Mouse (Mus musculus) C2C12 (cell line): ENCODE measurements around the gene Lbh. TPM values are rescaled to one million over a fixed set of nuclear protein-coding genes. Genes with fewer than 3 reads are reported as not detected.

ENCODE experiments used
- H3K27me3 ChIP-seq: one replicate; pipeline ENCODE4 v1.6.1; 2011; ENCODE audit not compliant: control insufficient read depth, insufficient read depth, insufficient read length
- H3K36me3 ChIP-seq: one replicate; pipeline ENCODE4 v1.6.1; 2011; ENCODE audit not compliant: control insufficient read depth, insufficient read depth
- H3K4me3 ChIP-seq: one replicate; pipeline ENCODE4 v1.5.1; 2011; ENCODE audit warnings: mild to moderate bottlenecking, control low read depth; ENCODE audit not compliant: poor library complexity, insufficient read depth, severe bottlenecking
- H3K79me2 ChIP-seq: one replicate; pipeline ENCODE4 v1.6.1; 2011; ENCODE audit not compliant: control insufficient read depth, insufficient read depth
- H3K79me3 ChIP-seq: one replicate; pipeline ENCODE4 v1.6.1; 2011; ENCODE audit warnings: low read depth, control low read depth
- H3ac ChIP-seq: one replicate; pipeline ENCODE3; 2011; ENCODE audit warnings: low read depth; ENCODE audit not compliant: control insufficient read depth, insufficient read length
- CEBPB ChIP-seq: IDR thresholded peaks from one replicate; pipeline ENCODE4 v1.6.1; 2011; ENCODE audit warnings: low read depth, mild to moderate bottlenecking, control low read depth, moderate library complexity
- CTCF ChIP-seq: IDR thresholded peaks from one replicate; pipeline ENCODE4 v1.5.1; 2011; ENCODE audit not compliant: control insufficient read depth, insufficient read depth, insufficient read length
- FOSL1 ChIP-seq: IDR thresholded peaks from one replicate; pipeline ENCODE4 v1.8.0; 2011; ENCODE audit warnings: mild to moderate bottlenecking, low read length; ENCODE audit not compliant: poor library complexity, insufficient read depth, severe bottlenecking
- MAX ChIP-seq: IDR thresholded peaks from one replicate; pipeline ENCODE4 v1.6.1; 2011; ENCODE audit warnings: mild to moderate bottlenecking, control low read depth
- MYOD1 ChIP-seq: IDR thresholded peaks from one replicate; pipeline ENCODE4 v1.6.1; 2011; ENCODE audit warnings: low read depth; ENCODE audit not compliant: control insufficient read depth, insufficient read length
- MYOG ChIP-seq: IDR thresholded peaks from one replicate; pipeline ENCODE4 v1.6.1; 2011; ENCODE audit not compliant: control insufficient read depth, insufficient read length; ENCODE audit errors: extremely low read depth
- USF1 ChIP-seq: IDR thresholded peaks from one replicate; pipeline ENCODE4 v1.6.1; 2011; ENCODE audit warnings: low read depth, mild to moderate bottlenecking, control low read depth, moderate library complexity
- polyA plus RNA-seq: library from polyadenylated mRNA; unstranded; fragments of >200 nt; fragmentation: generic; extraction: Trizol; gene quantifications from one replicate; pipeline ENCODE4 v1.2.1, GENCODE M21; 2012; ENCODE audit warnings: missing spikeins

The Lbh gene
- polyA plus RNA-seq, 1 experiment, result 38.4 TPM

DNA sequence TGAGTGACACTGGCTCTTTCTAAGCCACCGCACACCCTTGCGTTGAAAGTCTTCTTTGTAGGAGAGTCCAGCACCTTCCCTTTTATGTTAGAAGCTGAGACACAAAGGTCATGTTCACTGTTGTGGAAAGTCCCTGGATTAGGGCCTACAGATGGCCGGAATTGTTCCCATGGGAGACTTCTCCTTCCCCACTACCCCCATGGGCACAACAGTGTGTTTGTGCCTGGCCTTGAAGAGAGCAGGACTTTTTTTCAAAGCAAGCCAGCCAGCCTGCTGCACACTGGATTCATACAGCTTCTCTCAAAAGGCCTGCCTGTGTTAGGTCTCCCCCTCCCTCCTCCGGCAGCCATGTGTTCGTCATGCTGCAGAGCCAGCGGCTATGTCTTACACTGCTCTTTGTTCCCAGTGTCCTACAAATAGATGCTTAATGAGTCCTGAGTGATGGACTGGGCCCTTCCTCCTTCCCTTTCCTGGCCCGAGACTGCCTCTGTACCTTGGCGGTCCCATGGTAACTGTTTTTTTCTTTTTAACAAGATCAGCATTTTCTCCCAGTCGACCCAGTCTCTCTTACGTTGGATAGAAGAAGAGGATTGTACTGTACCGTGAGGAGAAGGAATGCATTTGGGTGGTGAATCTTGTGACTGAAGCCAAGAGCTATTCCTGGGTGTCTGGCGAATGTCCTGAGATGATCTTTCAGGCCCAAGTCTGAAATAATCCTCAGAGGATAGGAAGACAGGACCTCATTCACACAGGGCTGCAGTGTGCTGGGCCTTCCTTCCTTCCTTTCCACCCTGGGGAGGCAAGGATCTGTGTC is 7.9 kb downstream of the Lbh start:
- no peak for TF ChIP-seq MYOD1
- no peak for TF ChIP-seq USF1
- TF ChIP-seq CEBPB, result no peak
- no peak for TF ChIP-seq MYOG
- no peak for TF ChIP-seq CTCF
- TF ChIP-seq MAX, result no peak
- no peak for TF ChIP-seq FOSL1
- no peak overlapping the region for H3ac ChIP-seq
- peaks cover 95% of the 10 kb centered on the region for H3K36me3 ChIP-seq
- peaks cover 58% of the 10 kb centered on the region for H3K79me3 ChIP-seq
- H3K4me3 ChIP-seq, result no peak overlapping the region
- H3K79me2 ChIP-seq, result peaks cover 96% of the 10 kb centered on the region
- no peaks in the 10 kb centered on the region for H3K27me3 ChIP-seq

DNA sequence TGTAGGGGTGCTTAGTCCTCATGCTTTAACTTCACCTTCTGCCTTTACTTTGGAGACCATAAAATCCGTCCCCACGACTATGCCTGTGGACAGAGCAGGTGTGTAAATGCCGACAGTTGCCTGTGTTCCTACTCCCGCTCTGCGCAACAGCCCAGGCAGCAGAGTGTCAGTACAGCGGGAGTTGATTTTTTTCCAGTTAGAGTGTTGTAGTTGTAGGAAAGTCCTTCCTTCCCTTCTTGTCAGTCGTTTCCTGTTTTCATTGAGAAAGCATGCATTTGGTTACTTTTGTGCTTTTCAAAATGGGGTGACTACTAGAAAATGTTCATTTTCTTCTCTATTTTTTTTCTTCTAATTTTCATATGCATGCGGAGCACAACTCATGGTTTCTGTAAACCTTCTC is 8.9 kb downstream of the Lbh start:
- Histone ChIP-seq H3K79me2 (peaks cover 96% of the 10 kb centered on the region), H3ac (no peak overlapping the region), H3K36me3 (peaks cover 95% of the 10 kb centered on the region), H3K4me3 (no peak overlapping the region), H3K79me3 (peaks cover 58% of the 10 kb centered on the region), H3K27me3 (no peaks in the 10 kb centered on the region)
- TF ChIP-seq CEBPB (no peak), MYOD1 (no peak), CTCF (no peak), MAX (no peak), FOSL1 (no peak), MYOG (no peak), USF1 (no peak)

DNA sequence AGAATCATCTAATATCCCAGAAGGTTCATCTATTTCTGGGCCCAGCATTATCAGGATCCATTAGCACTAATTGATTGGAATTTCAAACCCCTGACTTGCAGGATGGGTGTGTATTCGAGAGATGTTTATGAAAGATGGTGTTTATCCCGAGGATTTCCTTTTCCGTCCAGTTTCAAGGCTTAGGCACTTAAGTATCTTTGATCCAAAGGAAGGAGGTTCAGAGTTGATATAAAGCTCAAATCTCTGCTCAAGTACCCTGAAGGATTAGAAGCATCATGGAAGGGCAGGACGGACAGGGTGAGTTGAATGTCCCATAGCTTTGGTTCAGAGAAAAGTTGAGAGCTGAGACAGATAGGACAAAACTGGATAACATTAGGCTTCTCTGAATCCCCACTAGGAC is 15.0 kb downstream of the Lbh start:
- no peak overlapping the region for H3ac ChIP-seq
- no peak overlapping the region for H3K4me3 ChIP-seq
- peaks cover 67% of the 10 kb centered on the region for H3K79me3 ChIP-seq
- no peak for TF ChIP-seq MAX
- no peak for TF ChIP-seq MYOD1
- TF ChIP-seq USF1, result no peak
- TF ChIP-seq MYOG, result no peak
- no peak for TF ChIP-seq CTCF
- no peak for TF ChIP-seq FOSL1
- no peak for TF ChIP-seq CEBPB
- H3K36me3 ChIP-seq, result peaks cover 87% of the 10 kb centered on the region
- H3K79me2 ChIP-seq, result peaks cover 97% of the 10 kb centered on the region
- no peaks in the 10 kb centered on the region for H3K27me3 ChIP-seq

DNA sequence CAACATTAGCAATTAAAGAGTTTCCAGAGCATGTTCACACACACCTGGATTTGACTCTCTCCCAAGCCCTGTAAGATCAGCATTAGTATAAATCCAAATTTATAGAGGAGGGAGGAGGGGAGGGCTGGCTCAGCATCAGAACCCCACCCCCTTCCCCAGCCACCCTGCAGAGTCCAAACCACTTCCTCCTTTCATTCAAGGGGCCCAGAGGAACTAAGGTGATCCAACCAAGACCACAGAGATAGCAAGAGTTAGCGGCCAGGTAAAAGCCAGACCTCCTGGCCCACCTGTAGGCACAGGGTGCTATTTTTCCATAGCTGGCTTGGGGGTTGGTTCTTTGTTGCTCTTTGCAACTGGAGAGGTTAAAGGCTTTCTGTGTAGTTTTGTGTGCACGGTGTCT is 16.0 kb downstream of the Lbh start:
- Histone ChIP-seq H3K79me2 (peaks cover 94% of the 10 kb centered on the region), H3ac (no peak overlapping the region)
- TF ChIP-seq MAX (no peak), MYOD1 (no peak), FOSL1 (no peak), CTCF (no peak), CEBPB (no peak), USF1 (no peak), MYOG (no peak)

DNA sequence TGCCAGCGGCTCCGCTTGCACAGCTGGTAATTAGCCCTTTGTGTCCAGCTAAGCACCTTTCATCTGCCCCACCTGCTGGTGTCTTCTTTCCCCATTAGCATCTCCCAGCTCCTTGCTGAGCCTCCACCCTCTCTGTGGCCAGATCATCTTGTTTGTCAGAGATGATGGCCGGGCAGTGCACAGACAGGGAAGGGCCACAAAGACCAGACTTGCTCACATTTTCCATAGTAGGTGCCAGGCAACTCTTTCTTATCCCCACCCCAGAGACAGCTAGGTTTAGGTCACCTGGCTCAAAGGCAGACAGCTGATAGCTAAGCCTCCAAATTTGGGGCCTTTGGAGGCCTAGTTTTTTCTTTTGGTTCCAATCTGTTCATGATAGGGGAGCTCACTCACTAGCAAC is 16.5 kb downstream of the Lbh start:
- Histone ChIP-seq H3K79me3 (peaks cover 61% of the 10 kb centered on the region), H3K79me2 (peaks cover 90% of the 10 kb centered on the region), H3K27me3 (no peaks in the 10 kb centered on the region), H3K4me3 (no peak overlapping the region), H3ac (no peak overlapping the region), H3K36me3 (peaks cover 83% of the 10 kb centered on the region)
- TF ChIP-seq MYOG (no peak), CEBPB (no peak), MAX (no peak), MYOD1 (no peak), USF1 (no peak), FOSL1 (no peak), CTCF (no peak)

More for the DNA sequence above, 16.0 kb downstream of the Lbh start:
- Histone ChIP-seq H3K4me3 (no peak overlapping the region), H3K27me3 (no peaks in the 10 kb centered on the region), H3K36me3 (peaks cover 84% of the 10 kb centered on the region), H3K79me3 (peaks cover 65% of the 10 kb centered on the region)

DNA sequence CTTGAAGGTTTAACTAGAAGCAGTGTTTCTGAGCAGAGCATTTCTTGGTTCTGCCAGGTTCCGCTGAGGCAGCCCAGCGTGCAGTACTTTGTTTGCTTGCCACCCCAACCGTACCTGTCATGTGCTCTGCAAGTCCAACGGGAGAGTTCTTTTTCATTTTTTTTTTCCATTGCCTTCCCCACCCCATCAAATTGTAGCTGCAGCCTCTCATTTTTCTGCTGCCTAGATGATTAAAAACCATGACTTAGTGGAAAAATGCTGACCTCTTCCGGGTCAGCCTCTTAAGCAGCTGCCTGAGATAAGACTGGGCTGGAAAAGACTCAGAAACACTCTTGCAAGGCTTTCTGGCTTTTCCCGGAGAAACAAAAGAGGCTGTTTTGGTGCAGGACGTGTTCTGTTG is 17.8 kb downstream of the Lbh start:
- TF ChIP-seq MYOD1 (no peak), MAX (no peak), MYOG (no peak), FOSL1 (no peak), CEBPB (no peak), USF1 (no peak), CTCF (no peak)
- Histone ChIP-seq H3ac (no peak overlapping the region), H3K27me3 (no peaks in the 10 kb centered on the region), H3K79me3 (peaks cover 56% of the 10 kb centered on the region), H3K36me3 (peaks cover 83% of the 10 kb centered on the region), H3K4me3 (no peak overlapping the region), H3K79me2 (peaks cover 90% of the 10 kb centered on the region)
